Mouse (Mus musculus) embryo, embryonic 11.5 days (tissue): ENCODE results near the gene Fth1.

Source experiments
- DNase-seq: peaks from one replicate; pipeline ENCODE4 v3.0.0-alpha.2; 2012; ENCODE audit warnings: low read depth, low spot score

The Fth1 gene

DNA sequence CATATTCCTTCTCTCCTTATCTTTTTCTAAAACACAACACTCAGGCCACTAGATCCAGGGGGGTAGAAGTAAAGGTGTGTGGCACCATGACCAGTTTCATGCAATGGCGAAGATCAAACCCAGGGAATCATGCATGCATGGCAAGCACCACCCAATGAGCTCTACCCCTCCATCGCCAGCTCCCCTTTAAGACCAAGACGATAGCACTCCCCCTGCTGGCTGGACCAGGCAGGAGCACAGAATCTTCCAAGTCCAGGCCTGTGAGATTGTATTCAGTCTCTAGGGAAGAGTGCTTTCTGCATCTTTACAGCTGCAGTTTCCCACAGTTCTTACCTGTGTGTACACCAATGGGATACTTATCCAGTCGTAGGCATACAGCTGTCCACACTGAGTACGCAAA, 10.9 kb downstream of the Fth1 start:
- DNase-seq: peak; percentile 78

GRCm38 (mm10) chr19:9992011-9992958, 11.9 kb downstream of the Fth1 start:
- no peak for DNase-seq

GRCm38 (mm10) chr19:9993036-9993656, 12.7 kb downstream of the Fth1 start:
- DNase-seq: peak; percentile 83

DNA sequence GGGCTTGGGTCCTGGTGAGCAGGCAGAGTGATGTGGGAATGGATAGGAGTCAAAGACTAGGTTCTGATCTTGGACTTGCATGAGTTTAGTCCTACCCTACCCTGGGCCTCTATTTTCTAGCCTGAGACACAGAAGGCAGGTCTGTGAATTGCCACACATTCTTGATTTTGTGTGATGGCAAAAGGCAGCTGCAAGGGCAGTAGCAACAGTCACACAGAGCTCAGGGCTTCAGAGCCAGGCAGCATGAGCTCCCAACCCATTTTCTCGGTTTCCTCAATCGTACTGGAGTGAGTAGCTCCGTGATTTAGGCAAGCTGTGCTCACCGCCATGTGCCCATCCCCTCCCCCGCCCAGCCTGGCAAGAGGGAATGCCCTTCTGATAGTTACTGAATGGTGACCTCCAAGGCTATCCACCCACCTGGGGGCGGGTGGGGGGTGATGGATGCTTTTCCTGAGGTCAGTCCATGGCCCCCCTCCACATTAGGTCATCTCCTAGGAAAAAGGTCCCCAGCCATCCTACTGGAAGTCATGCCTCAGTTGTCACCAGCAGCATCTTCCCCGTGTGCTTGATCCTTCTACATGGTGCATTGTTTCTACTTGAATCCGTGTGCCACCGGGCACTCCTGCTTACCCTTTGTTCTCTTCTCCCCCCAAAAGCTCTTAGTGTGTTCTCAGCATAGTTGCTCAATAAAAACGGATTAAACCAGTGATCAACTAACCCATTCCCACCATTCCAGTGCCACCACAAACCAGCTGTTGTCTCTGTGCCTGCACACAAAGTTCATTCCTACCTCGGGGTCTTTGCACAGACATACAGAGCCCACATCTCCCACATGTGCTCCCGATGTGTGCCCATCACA, 17.0 kb downstream of the Fth1 start:
- DNase-seq: no peak

- DNase-seq: no peak
Measured at GRCm38 (mm10) chr19:9998063-9998416, 17.6 kb downstream of the Fth1 start.

DNA sequence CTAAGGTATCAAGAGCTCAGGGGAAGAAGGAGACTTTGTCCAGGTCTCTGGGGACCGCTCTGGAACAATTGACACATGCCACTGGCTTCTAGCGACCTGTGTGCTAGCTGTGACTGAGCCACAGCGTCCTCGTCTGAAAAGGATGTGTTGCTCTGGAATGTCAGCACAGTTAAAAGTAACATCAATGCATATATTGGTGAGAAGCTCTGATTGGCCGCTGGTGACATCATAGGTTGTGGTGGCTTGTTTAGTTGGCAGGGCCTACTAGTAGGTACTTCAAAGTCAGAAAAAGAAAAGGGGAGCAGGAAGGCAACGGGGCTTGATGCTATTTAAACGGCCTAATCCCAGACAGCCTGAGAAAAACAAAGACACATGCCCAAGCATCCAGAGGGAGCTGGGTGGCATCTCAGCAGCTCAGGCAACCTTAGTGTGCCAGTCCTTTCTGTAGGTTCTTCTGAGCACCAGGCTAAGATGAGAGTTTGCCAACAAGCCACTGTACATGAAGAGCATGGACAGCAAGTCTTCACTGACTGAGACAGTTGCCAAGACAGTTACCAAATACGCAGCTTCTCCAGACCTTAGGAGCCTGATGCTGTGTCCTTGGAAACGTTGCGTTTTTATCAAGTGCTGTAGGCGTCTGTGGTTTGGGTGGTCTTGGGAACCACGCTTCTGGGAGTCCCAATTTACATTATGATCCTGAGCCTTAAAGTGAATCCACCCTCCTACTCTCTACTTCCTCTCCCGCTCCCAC, 18.5 kb downstream of the Fth1 start:
- no peak for DNase-seq

- DNase-seq: no peak
Measured at GRCm38 (mm10) chr19:10000330-10000729, 19.9 kb downstream of the Fth1 start.

- DNase-seq: no peak
Measured at GRCm38 (mm10) chr19:10001206-10001969, 21.0 kb downstream of the Fth1 start, which contains the start of the genes Best1 and Rab3il1. Best1 (minus strand) TSS chr19:10001633. Rab3il1 (plus strand) TSS chr19:10001669.

DNA sequence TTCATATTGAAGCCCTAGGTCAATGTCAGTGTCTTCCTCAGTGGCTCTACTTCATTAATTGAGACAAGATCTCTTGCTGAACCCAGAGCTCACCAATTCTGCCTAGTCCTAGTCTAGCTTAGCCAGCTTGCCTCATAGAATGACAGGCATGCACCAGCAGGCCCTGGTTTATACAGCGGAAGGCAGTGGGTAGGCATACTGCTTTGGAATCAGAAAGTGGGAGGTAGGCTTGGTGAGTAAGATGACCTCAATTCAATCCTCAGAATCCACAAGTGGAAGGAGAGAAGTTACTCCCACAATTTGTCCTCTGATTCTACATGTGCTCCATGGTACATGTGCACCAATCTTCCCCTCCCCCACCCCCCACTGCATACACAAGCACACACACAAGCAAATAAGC, 23.3 kb downstream of the Fth1 start:
- no peak for DNase-seq

DNA sequence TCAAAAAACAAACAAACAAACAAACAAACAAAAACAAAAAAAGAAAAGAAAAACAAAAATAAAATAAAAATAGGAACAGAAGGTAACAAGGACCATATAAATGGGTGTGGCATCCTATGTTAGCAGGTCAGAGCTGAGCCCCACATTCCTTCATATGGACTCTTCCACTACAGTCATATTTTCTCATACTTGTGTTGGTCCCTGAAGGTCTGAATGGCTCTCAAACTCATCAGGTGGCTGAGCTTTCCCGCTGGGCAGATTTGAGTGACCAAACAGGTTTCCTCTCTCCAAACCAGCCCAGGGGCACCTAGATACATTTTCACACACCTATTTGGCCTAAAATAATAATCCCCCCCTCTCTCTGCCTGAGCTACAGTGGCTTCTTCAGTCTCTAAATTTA, 31.0 kb downstream of the Fth1 start:
- no peak for DNase-seq

DNA sequence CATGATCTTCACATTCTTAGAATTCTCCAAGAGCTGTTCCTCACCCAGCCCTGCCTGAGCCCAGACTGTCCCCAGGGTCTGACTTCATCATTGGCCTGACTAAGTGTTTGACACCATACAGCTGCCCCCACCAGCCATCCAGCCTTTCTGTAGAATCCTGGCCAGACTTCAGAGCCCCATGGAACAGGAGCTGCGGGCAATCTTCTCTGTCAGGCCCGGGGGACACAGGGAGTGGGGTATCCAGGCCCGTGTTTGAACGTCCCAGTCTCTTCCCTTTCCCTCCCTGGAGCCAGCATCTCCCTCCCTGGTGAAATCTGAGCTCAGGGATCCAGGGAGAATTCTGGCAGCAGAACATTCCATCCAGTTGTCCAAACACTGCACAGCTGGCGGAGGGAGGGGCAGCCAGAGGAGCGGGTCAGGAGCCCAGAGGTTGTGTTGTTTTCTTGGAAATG, 32.5 kb downstream of the Fth1 start:
- no peak for DNase-seq

GRCm38 (mm10) chr19:10013348-10013747, 33.0 kb downstream of the Fth1 start:
- no peak for DNase-seq

- no peak for DNase-seq
Measured at GRCm38 (mm10) chr19:10013913-10014312, 33.5 kb downstream of the Fth1 start.

DNA sequence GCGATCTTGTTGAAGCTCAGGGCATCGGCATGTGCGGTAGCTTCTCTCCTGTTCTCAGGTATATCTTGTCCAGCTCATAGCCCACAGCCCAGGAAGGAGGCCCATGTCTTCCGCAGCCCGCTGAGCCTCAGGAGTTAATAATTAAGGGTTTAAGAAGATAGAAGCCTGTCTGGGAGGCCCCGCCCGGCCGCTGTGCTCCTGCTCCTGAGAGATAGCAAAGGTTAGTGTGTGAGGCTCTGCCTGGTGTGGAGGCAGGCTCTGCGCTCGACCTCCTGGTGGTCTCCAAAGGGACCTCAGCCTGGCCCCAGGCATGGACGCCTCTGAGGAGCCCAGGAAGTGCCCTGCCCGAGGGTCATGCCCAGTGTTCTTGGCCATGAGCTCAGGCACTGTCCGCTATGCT, 34.4 kb downstream of the Fth1 start:
- no peak for DNase-seq

DNA sequence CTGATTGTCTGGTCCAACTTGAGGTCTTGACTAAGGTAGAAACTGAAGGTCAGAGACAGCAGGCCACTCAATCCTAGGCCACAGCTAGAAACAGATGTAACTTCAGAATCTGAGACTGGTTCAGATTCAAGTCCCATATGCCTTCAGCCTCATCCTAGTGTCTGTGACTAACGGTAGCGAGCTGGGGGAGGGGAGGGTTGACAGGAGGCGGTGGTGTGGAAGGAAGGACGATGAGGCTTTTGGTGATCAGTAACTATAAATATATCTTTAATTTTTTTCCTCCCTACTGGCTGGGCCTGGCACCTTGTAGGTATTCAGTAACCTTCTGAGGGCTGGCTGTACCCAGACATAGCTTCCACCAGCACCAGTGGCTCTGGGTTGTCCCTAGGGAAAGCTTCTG, 35.0 kb downstream of the Fth1 start:
- DNase-seq: no peak

- no peak for DNase-seq
Measured at GRCm38 (mm10) chr19:10016151-10016550, 35.8 kb downstream of the Fth1 start.

- no peak for DNase-seq
Measured at GRCm38 (mm10) chr19:10017637-10018526, 37.5 kb downstream of the Fth1 start.

GRCm38 (mm10) chr19:10018527-10018818, 38.1 kb downstream of the Fth1 start:
- no peak for DNase-seq

DNA sequence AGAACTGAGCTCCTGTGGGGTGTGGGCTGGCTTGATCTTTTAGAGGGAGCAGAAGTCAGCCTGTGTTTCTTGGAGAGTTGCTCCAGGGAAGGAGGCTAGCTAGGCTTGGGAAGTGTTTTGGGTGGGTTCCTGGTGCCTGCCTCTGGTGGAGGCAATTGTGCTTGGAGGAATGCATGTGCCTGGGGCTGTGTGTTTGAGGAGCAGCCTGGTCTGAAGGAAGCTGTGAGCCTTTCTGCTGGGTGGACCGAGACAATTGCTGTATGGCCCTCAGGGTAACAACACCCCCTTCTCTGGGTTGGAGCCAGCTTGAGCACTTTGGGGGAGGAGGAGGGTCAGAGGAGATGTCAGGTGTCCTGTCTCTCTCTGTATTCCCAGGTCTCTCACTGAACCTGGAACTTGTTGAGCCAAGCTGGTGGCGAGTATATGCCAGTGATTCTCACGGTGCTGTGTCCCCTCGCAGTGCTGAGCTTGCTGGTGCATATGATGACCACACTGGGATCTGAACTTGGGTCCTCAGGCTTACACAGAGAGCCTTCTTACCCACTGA, 38.9 kb downstream of the Fth1 start:
- no peak for DNase-seq
